ENCODE assay signal across 8 mouse cellular contexts in genomic region chr11:78792465-78792864, GRCm38 (mm10). TPM values are rescaled to one million over a fixed set of nuclear protein-coding genes. Genes with fewer than 3 reads are reported as not detected.
DNase-seq lines count a peak whose midpoint lies in the region; ATAC-seq and TF ChIP-seq lines count a peak whose summit lies in the region.

No protein-coding gene starts in this region.

- no peak overlapping the region for H3K27ac ChIP-seq in kidney, postnatal 0 days
- no peak overlapping the region for H3K27ac ChIP-seq in embryonic facial prominence, embryonic 15.5 days (replicated peaks)
- H3K27ac ChIP-seq in neural tube, embryonic 15.5 days (replicated peaks) = peak overlapping the region; percentile 80

- H3K4me2 ChIP-seq in kidney, postnatal 0 days (ENCODE audit: low read length) = peak overlapping the region; percentile 40
- H3K4me2 ChIP-seq in embryonic facial prominence, embryonic 15.5 days (replicated peaks) = peak overlapping the region; percentile 21; the same call in 1 of the 2 replicates
- peak overlapping the region; percentile 41 for H3K4me2 ChIP-seq in neural tube, embryonic 15.5 days

- H3K9me3 ChIP-seq in kidney, postnatal 0 days (replicated peaks; ENCODE audit: low read length) = no peaks in the 10 kb centered on the region
- no peaks in the 10 kb centered on the region for H3K9me3 ChIP-seq in embryonic facial prominence, embryonic 15.5 days (replicated peaks)
- H3K9me3 ChIP-seq in neural tube, embryonic 15.5 days (replicated peaks) = no peaks in the 10 kb centered on the region

- H3K27me3 ChIP-seq in kidney, postnatal 0 days (ENCODE audit: insufficient read depth, low read length) = no peaks in the 10 kb centered on the region
- no peaks in the 10 kb centered on the region for H3K27me3 ChIP-seq in embryonic facial prominence, embryonic 15.5 days
- no peaks in the 10 kb centered on the region; the same call in 1 of the 2 replicates for H3K27me3 ChIP-seq in neural tube, embryonic 15.5 days (replicated peaks)

- H3K4me1 ChIP-seq in kidney, postnatal 0 days (replicated peaks; ENCODE audit: insufficient read depth, low read length) = 0 out of 2 replicates have a peak, but pooled peaks cover 5% of the 10 kb centered on the region
- peaks cover 13% of the 10 kb centered on the region for H3K4me1 ChIP-seq in embryonic facial prominence, embryonic 15.5 days
- H3K4me1 ChIP-seq in neural tube, embryonic 15.5 days = peaks cover 26% of the 10 kb centered on the region

- intact Hi-C loops in left cerebral cortex, postnatal 25 days (cut with DNase I) = loop anchor here (1.0 to 5.0 kb wide), 4 partner anchors 13 to 66 kb away; partner anchors contain the start of gene Lyrm9

- no peak overlapping the region for H3K4me3 ChIP-seq in kidney, postnatal 0 days (replicated peaks; ENCODE audit: low read depth, low read length)
- H3K4me3 ChIP-seq in embryonic facial prominence, embryonic 15.5 days (replicated peaks) = no peak overlapping the region
- peak overlapping the region; percentile 10; the same call in 1 of the 2 replicates for H3K4me3 ChIP-seq in neural tube, embryonic 15.5 days (replicated peaks)

- TF ChIP-seq CTCF in kidney, postnatal 0 days (IDR thresholded peaks at IDR 0.05; ENCODE audit: low read depth) = no peak

- no peak for ATAC-seq in kidney, postnatal 0 days (replicated peaks; ENCODE audit: low FRiP score, low read depth)
- ATAC-seq in embryonic facial prominence, embryonic 15.5 days (ENCODE audit: insufficient number of reproducible peaks, low FRiP score, low TSS enrichment, low read depth) = no peak
- ATAC-seq in neural tube, embryonic 15.5 days (ENCODE audit: low FRiP score) = no peak

- 15% methylated on average over 11 of the region's 11 CpGs for WGBS in kidney, postnatal 0 days
- WGBS in embryonic facial prominence, embryonic 15.5 days = 38% methylated on average over 11 of the region's 11 CpGs
- WGBS in neural tube, embryonic 15.5 days = 13% methylated on average over 11 of the region's 11 CpGs

- DNase-seq in kidney, postnatal 0 days (ENCODE audit: low spot score) = peak; percentile 12
- no peak for DNase-seq in kidney, postnatal 25 days
- peak; percentile 54 to 94 for DNase-seq in left cerebral cortex, postnatal 25 days (ENCODE audit: low spot score in 2 of 2)
- no peak for DNase-seq in MN1 (ENCODE audit: low spot score)
- DNase-seq in spleen, adult 18-20 months = no peak
- DNase-seq in layer of hippocampus, postnatal 36 days = no peak

- H3K36me3 ChIP-seq in kidney, postnatal 0 days (ENCODE audit: insufficient read depth, low read length) = no peaks in the 10 kb centered on the region
- no peaks in the 10 kb centered on the region for H3K36me3 ChIP-seq in embryonic facial prominence, embryonic 15.5 days
- no peaks in the 10 kb centered on the region for H3K36me3 ChIP-seq in neural tube, embryonic 15.5 days

- no peak overlapping the region for H3K9ac ChIP-seq in kidney, postnatal 0 days (ENCODE audit: low read depth, low read length)
- H3K9ac ChIP-seq in embryonic facial prominence, embryonic 15.5 days = no peak overlapping the region
- no peak overlapping the region for H3K9ac ChIP-seq in neural tube, embryonic 15.5 days (replicated peaks)

RNA-seq across cellular contexts. Expression of gene Lyrm9, which starts 33.9 kb away (rescaled TPM):
- polyA plus RNA-seq in kidney, postnatal 0 days (2015; fragmentation: Nextera tagmentation; extraction: Ambion mirVana) = 27.5 and 28.6 TPM in 2 replicates
- 10.7 and 12.5 TPM in 2 replicates for polyA plus RNA-seq in embryonic facial prominence, embryonic 15.5 days (2015; fragmentation: Nextera tagmentation; extraction: Ambion mirVana)
- 10 to 100 TPM; 29.6 to 33.6 TPM for total RNA-seq in left cerebral cortex, postnatal 25 days (2021)
- polyA plus RNA-seq in neural tube, embryonic 15.5 days (2015; fragmentation: Nextera tagmentation; extraction: Ambion mirVana) = 34.0 and 42.0 TPM in 2 replicates
- total RNA-seq in layer of hippocampus, postnatal 36 days (2021) = 10 to 100 TPM; 14.9 to 22.3 TPM

RNA-seq across cellular contexts. Expression of gene Ccnq, which starts 40.9 kb away (rescaled TPM):
- 53.6 and 55.8 TPM in 2 replicates for polyA plus RNA-seq in kidney, postnatal 0 days (2015; fragmentation: Nextera tagmentation; extraction: Ambion mirVana)
- polyA plus RNA-seq in embryonic facial prominence, embryonic 15.5 days (2015; fragmentation: Nextera tagmentation; extraction: Ambion mirVana) = 39.8 and 41.9 TPM in 2 replicates
- total RNA-seq in left cerebral cortex, postnatal 25 days (2021) = 10 to 100 TPM; 17.5 to 18.4 TPM
- polyA plus RNA-seq in neural tube, embryonic 15.5 days (2015; fragmentation: Nextera tagmentation; extraction: Ambion mirVana) = 31.2 and 32.2 TPM in 2 replicates
- 10 to 100 TPM; 15.0 to 19.4 TPM for total RNA-seq in layer of hippocampus, postnatal 36 days (2021)

Comparison
In these comparisons a context has a peak if more than half of its experiments do, and no peak if none do; other contexts are left out.
1. DNase-seq: peak in kidney, postnatal 0 days (single experiment) and left cerebral cortex, postnatal 25 days (2 of 2); none in kidney, postnatal 25 days (0 of 2), MN1 (single experiment), spleen, adult 18-20 months (0 of 2) and layer of hippocampus, postnatal 36 days (0 of 2).
2. Peak in every context shown above with its lines, with median percentiles within 50 percentile points of each other: H3K4me2 ChIP-seq.